Mouse (Mus musculus) MEL (cell line): Measurements from ENCODE around the gene Erich4. TPM values are rescaled to one million over a fixed set of nuclear protein-coding genes. Genes with fewer than 3 reads are reported as not detected.

Experiments used
- DNase-seq: peaks from one replicate; pipeline ENCODE4 v3.0.0; 2011; ENCODE audit warnings: low read depth, low spot score
- H3K27ac ChIP-seq: 2 replicates; pipeline ENCODE4 v1.5.1; 2012; ENCODE audit warnings: low read depth, mild to moderate bottlenecking, control low read depth, low read length, moderate library complexity; ENCODE audit not compliant: control insufficient read depth
- H3K27me3 ChIP-seq, 2 experiments: fragments of 150-350 bp in 1 of 2; sonication (generic) in 1 of 2; 2 replicates each; pipeline ENCODE4 v1.6.1; 2012; ENCODE audit warnings: low read length in 2 of 2, mild to moderate bottlenecking in 2 of 2, improper control_type of control experiment in 1 of 2, moderate library complexity in 1 of 2; ENCODE audit not compliant: insufficient read depth in 2 of 2, control insufficient read depth in 1 of 2
- H3K36me3 ChIP-seq, 2 experiments: 2 replicates each; pipeline ENCODE4 v1.6.1; 2012 to 2014; ENCODE audit warnings: low read length in 2 of 2, improper control_type of control experiment in 1 of 2, inconsistent platforms in 1 of 2, mild to moderate bottlenecking in 1 of 2; ENCODE audit not compliant: insufficient read depth in 2 of 2, control insufficient read depth in 1 of 2
- H3K4me1 ChIP-seq, 2 experiments: fragments of 150-350 bp in 1 of 2; sonication (generic) in 1 of 2; 2 replicates each; pipeline ENCODE4 v1.6.1; 2012; ENCODE audit warnings: low read length in 2 of 2, improper control_type of control experiment in 1 of 2, mild to moderate bottlenecking in 1 of 2; ENCODE audit not compliant: insufficient read depth in 2 of 2, control insufficient read depth in 1 of 2
- H3K4me3 ChIP-seq, 2 experiments: fragments of 150-350 bp in 1 of 2; sonication (generic) in 1 of 2; 2 replicates each; pipeline ENCODE4 v1.5.1; 2012; ENCODE audit warnings: low read depth in 2 of 2, low read length in 2 of 2, mild to moderate bottlenecking in 2 of 2, moderate library complexity in 2 of 2, control low read depth in 1 of 2, improper control_type of control experiment in 1 of 2; ENCODE audit not compliant: control insufficient read depth in 1 of 2, insufficient read depth in 1 of 2
- H3K79me2 ChIP-seq: 2 replicates; pipeline ENCODE4 v1.6.1; 2012; ENCODE audit warnings: mild to moderate bottlenecking, low read length, moderate library complexity; ENCODE audit not compliant: control insufficient read depth, poor library complexity, insufficient read depth
- H3K9ac ChIP-seq: 2 replicates; pipeline ENCODE4 v1.6.1; 2012; ENCODE audit warnings: low read depth, mild to moderate bottlenecking, control low read depth, low read length, moderate library complexity; ENCODE audit not compliant: control insufficient read depth, poor library complexity, severe bottlenecking
- H3K9me3 ChIP-seq: fragments of 150-350 bp; sonication (generic); replicated peaks from 2 replicates; pipeline ENCODE4 v1.6.1; 2012; ENCODE audit warnings: mild to moderate bottlenecking, low read length, improper control_type of control experiment, moderate library complexity; ENCODE audit not compliant: insufficient read depth
- BHLHE40 ChIP-seq: IDR thresholded peaks from 2 replicates; pipeline ENCODE4 v1.6.1; 2012; ENCODE audit warnings: low read depth, mild to moderate bottlenecking, inconsistent platforms, low read length, improper control_type of control experiment, borderline replicate concordance
- CHD1 ChIP-seq: IDR thresholded peaks from 2 replicates; pipeline ENCODE4 v1.6.1; 2012; ENCODE audit warnings: low read depth, mild to moderate bottlenecking, inconsistent platforms, low read length, improper control_type of control experiment
- CHD2 ChIP-seq: IDR thresholded peaks from 2 replicates; pipeline ENCODE4 v1.6.1; 2011; ENCODE audit warnings: low read length, improper control_type of control experiment
- CTCF ChIP-seq, 3 experiments: IDR thresholded peaks in 2 of 3; conservative IDR thresholded peaks in 1 of 3; 2 replicates each; pipeline ENCODE4 v1.5.1; 2011 to 2012; ENCODE audit warnings: low read length in 3 of 3, low read depth in 2 of 3, mild to moderate bottlenecking in 2 of 3, improper control_type of control experiment in 1 of 3, inconsistent platforms in 1 of 3, mixed read lengths in 1 of 3, moderate library complexity in 1 of 3; ENCODE audit not compliant: control insufficient read depth in 1 of 3, insufficient read depth in 1 of 3, poor library complexity in 1 of 3, severe bottlenecking in 1 of 3
- E2F4 ChIP-seq: IDR thresholded peaks from 2 replicates; pipeline ENCODE4 v1.6.1; 2011; ENCODE audit warnings: low read depth, low read length, improper control_type of control experiment, borderline replicate concordance
- ELF1 ChIP-seq: IDR thresholded peaks from 2 replicates; pipeline ENCODE4 v1.6.1; 2014; ENCODE audit warnings: low read depth, mild to moderate bottlenecking, inconsistent platforms, low read length, improper control_type of control experiment, moderate library complexity
- EP300 ChIP-seq, 2 experiments: IDR thresholded peaks; 2 replicates each; pipeline ENCODE4 v1.6.1; 2011; ENCODE audit warnings: improper control_type of control experiment in 2 of 2, low read length in 2 of 2, low read depth in 1 of 2, mild to moderate bottlenecking in 1 of 2
- ETS1 ChIP-seq: IDR thresholded peaks from 2 replicates; pipeline ENCODE4 v1.6.1; 2012; ENCODE audit warnings: low read depth, mild to moderate bottlenecking, inconsistent platforms, low read length, improper control_type of control experiment, moderate library complexity
- GABPA ChIP-seq: IDR thresholded peaks from 2 replicates; pipeline ENCODE4 v1.6.1; 2012; ENCODE audit warnings: low read depth, mild to moderate bottlenecking, inconsistent platforms, low read length, improper control_type of control experiment, moderate library complexity
- GATA1 ChIP-seq: IDR thresholded peaks from 2 replicates; pipeline ENCODE4 v1.6.1; 2011; ENCODE audit warnings: low read depth, low read length, improper control_type of control experiment
- HCFC1 ChIP-seq: IDR thresholded peaks from 2 replicates; pipeline ENCODE4 v1.6.1; 2012; ENCODE audit warnings: low read depth, mild to moderate bottlenecking, inconsistent platforms, low read length, improper control_type of control experiment, moderate library complexity
- JUND ChIP-seq: IDR thresholded peaks from 2 replicates; pipeline ENCODE4 v1.6.1; 2011; ENCODE audit warnings: low read depth, mild to moderate bottlenecking, improper control_type of control experiment, low read length
- MAFK ChIP-seq: IDR thresholded peaks from 2 replicates; pipeline ENCODE4 v1.6.1; 2011; ENCODE audit warnings: low read depth, mild to moderate bottlenecking, low read length, improper control_type of control experiment, borderline replicate concordance
- MAX ChIP-seq: IDR thresholded peaks from 2 replicates; pipeline ENCODE4 v1.6.1; 2011; ENCODE audit warnings: low read length, improper control_type of control experiment
- MXI1 ChIP-seq: IDR thresholded peaks from 2 replicates; pipeline ENCODE4 v1.6.1; 2011; ENCODE audit warnings: mild to moderate bottlenecking, low read depth, low read length, improper control_type of control experiment
- MYB ChIP-seq: IDR thresholded peaks from 2 replicates; pipeline ENCODE4 v1.6.1; 2011; ENCODE audit warnings: mild to moderate bottlenecking, low read depth, low read length, improper control_type of control experiment
- NRF1 ChIP-seq: IDR thresholded peaks from 2 replicates; pipeline ENCODE4 v1.6.1; 2014; ENCODE audit warnings: low read depth, mild to moderate bottlenecking, inconsistent platforms, low read length, improper control_type of control experiment, moderate library complexity; ENCODE audit not compliant: poor library complexity, insufficient read depth, severe bottlenecking
- POLR2AphosphoS5 ChIP-seq: IDR thresholded peaks from 2 replicates; pipeline ENCODE4 v1.6.1; 2012; ENCODE audit warnings: low read depth, borderline replicate concordance, mild to moderate bottlenecking, inconsistent platforms, low read length, moderate library complexity, mixed read lengths
- RAD21 ChIP-seq: IDR thresholded peaks from 2 replicates; pipeline ENCODE4 v1.6.1; 2011; ENCODE audit warnings: mild to moderate bottlenecking, low read depth, low read length, improper control_type of control experiment
- RCOR1 ChIP-seq: IDR thresholded peaks from 2 replicates; pipeline ENCODE4 v1.6.1; 2012; ENCODE audit warnings: low read depth, mild to moderate bottlenecking, inconsistent platforms, low read length, improper control_type of control experiment
- SMC3 ChIP-seq: IDR thresholded peaks from 2 replicates; pipeline ENCODE4 v1.6.1; 2011; ENCODE audit warnings: low read depth, low read length, improper control_type of control experiment
- TBP ChIP-seq: IDR thresholded peaks from 2 replicates; pipeline ENCODE4 v1.8.0; 2011; ENCODE audit warnings: low read depth, low read length, improper control_type of control experiment
- TCF12 ChIP-seq: IDR thresholded peaks from 2 replicates; pipeline ENCODE4 v1.6.1; 2014; ENCODE audit warnings: low read depth, mild to moderate bottlenecking, inconsistent platforms, low read length, improper control_type of control experiment, moderate library complexity
- UBTF ChIP-seq: IDR thresholded peaks from 2 replicates; pipeline ENCODE4 v1.6.1; 2012; ENCODE audit warnings: low read depth, mild to moderate bottlenecking, inconsistent platforms, low read length, improper control_type of control experiment, moderate library complexity, borderline replicate concordance; ENCODE audit not compliant: insufficient read depth
- USF1 ChIP-seq: IDR thresholded peaks from 2 replicates; pipeline ENCODE4 v1.6.1; 2014; ENCODE audit warnings: low read depth, mild to moderate bottlenecking, inconsistent platforms, low read length, improper control_type of control experiment, moderate library complexity
- USF2 ChIP-seq, 2 experiments: IDR thresholded peaks; 2 replicates each; pipeline ENCODE4 v1.6.1; 2011 to 2012; ENCODE audit warnings: improper control_type of control experiment in 2 of 2, low read length in 2 of 2, borderline replicate concordance in 1 of 2, inconsistent platforms in 1 of 2, low read depth in 1 of 2, mild to moderate bottlenecking in 1 of 2; ENCODE audit not compliant: insufficient read depth in 1 of 2
- ZC3H11A ChIP-seq: IDR thresholded peaks from 2 replicates; pipeline ENCODE4 v1.6.1; 2012; ENCODE audit warnings: low read depth, mild to moderate bottlenecking, inconsistent platforms, low read length, improper control_type of control experiment
- ZKSCAN1 ChIP-seq: IDR thresholded peaks from 2 replicates; pipeline ENCODE4 v1.6.1; 2012; ENCODE audit warnings: low read depth, mild to moderate bottlenecking, inconsistent platforms, low read length, improper control_type of control experiment, moderate library complexity
- ZMIZ1 ChIP-seq: IDR thresholded peaks from 2 replicates; pipeline ENCODE4 v1.6.1; 2012; ENCODE audit warnings: low read depth, mild to moderate bottlenecking, inconsistent platforms, low read length, improper control_type of control experiment, moderate library complexity
- ZNF384 ChIP-seq: IDR thresholded peaks from 2 replicates; pipeline ENCODE4 v1.6.1; 2012; ENCODE audit warnings: low read depth, mild to moderate bottlenecking, inconsistent platforms, low read length, improper control_type of control experiment
- polyA plus RNA-seq, 2 experiments: library from polyadenylated mRNA; stranded (reverse) in 1 of 2; unstranded in 1 of 2; fragments of >175 nt in 1 of 2; fragments of >200 nt in 1 of 2; gene quantifications; 2 replicates each; pipeline versions ENCODE4 v1.2.1 to v1.2.4; 2012; ENCODE audit warnings: low replicate concordance in 2 of 2, low read depth in 1 of 2; ENCODE audit not compliant: insufficient read length in 2 of 2, insufficient read depth in 1 of 2, missing spikeins in 1 of 2
- total RNA-seq: library from RNA; depleted of rRNA; stranded (reverse); fragments of 300-350 nt; gene quantifications from 2 replicates; pipeline ENCODE4 v1.2.3, GENCODE M21; 2012

Erich4 gene
- total and polyA plus RNA-seq, 3 experiments, result not detected

DNA sequence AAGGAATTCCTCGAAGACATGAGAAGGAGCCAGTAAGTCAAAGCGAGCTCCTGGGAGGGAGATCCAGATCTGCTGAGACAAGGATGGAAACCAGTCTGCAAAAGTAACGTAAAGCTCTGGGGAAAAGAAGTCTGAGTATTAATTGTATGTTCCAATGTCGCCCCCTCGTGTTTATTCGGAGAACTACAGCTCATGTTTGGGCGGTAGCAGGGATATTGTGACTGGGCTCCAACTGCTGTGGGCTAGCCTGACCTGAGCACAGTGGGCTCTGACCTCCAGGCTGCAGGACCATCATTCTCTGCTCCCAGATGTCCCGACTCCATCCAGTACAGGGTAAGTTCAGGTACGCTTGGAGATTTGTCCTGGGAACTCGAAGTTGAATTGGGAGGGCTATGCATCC lies 16.0 kb downstream of the Erich4 start:
- H3K36me3 ChIP-seq, result no peaks in the 10 kb centered on the region
- 0 out of 4 replicates have a peak, but pooled peaks cover 0 to under 1% of the 10 kb centered on the region in 2 experiments for H3K4me1 ChIP-seq
- no peak overlapping the region for H3K27ac ChIP-seq
- H3K9me3 ChIP-seq, result no peaks in the 10 kb centered on the region
- no peaks in the 10 kb centered on the region for H3K79me2 ChIP-seq
- no peak overlapping the region for H3K9ac ChIP-seq
- H3K4me3 ChIP-seq, result no peak overlapping the region
- peaks cover 0 to 2% of the 10 kb centered on the region in 2 experiments; a peak in 1 of 4 replicates for H3K27me3 ChIP-seq
- peak; percentile 91 for TF ChIP-seq RAD21
- TF ChIP-seq ELF1, result no peak
- no peak for TF ChIP-seq ZKSCAN1
- no peak for TF ChIP-seq JUND
- TF ChIP-seq ZMIZ1, result no peak
- TF ChIP-seq CTCF (IDR thresholded peaks at IDR 0.05 in 2 of 3, conservative IDR thresholded peaks at IDR 0.05 in 1 of 3; ENCODE audit: control insufficient read depth in 1 of 3, insufficient read depth in 1 of 3, low read depth in 2 of 3, low read length in 3 of 3, poor library complexity in 1 of 3, severe bottlenecking in 1 of 3), result peak; percentile 53 to 92 (median 91)
- no peak for TF ChIP-seq MXI1
- no peak for TF ChIP-seq MAFK
- no peak for TF ChIP-seq RCOR1
- no peak for TF ChIP-seq UBTF
- no peak for TF ChIP-seq GATA1
- no peak for TF ChIP-seq HCFC1
- no peak for TF ChIP-seq ZNF384
- TF ChIP-seq E2F4, result no peak
- no peak for TF ChIP-seq MAX
- TF ChIP-seq SMC3, result peak; percentile 85
- no peak for TF ChIP-seq USF2 (IDR thresholded peaks at IDR 0.05; ENCODE audit: borderline replicate concordance in 1 of 2, insufficient read depth in 1 of 2, low read depth in 1 of 2, low read length in 2 of 2)
- TF ChIP-seq GABPA, result no peak
- no peak for TF ChIP-seq CHD2
- TF ChIP-seq ZC3H11A, result peak; percentile 84
- no peak for TF ChIP-seq TBP
- TF ChIP-seq BHLHE40, result no peak
- peak; percentile 75 for DNase-seq

DNA sequence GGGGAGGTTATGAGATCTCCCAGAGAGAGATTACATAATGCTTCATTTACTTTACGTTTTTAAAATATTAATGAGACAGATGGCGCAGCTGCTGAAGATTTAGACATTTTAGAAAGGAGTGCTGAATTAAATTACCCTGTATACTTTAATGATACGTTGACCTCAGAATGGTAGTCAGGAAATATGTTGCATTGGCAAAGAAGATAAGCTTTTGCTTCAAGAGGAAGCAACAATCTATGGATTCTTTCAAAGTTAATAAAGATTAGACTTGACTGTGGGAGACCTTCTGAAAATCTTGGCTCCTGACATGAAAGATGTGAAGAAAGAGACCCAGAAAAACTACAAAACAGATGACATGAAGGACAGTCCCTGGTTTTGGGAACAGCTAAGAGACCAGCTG lies 21.8 kb downstream of the Erich4 start:
- Histone ChIP-seq H3K79me2 (no peaks in the 10 kb centered on the region), H3K4me1 (peaks cover 2 to 12% of the 10 kb centered on the region in 2 experiments; a peak in 3 of 4 replicates), H3K4me3 (no peak overlapping the region), H3K27me3 (no peaks in the 10 kb centered on the region), H3K9ac (no peak overlapping the region), H3K36me3 (peaks cover 0 to 10% of the 10 kb centered on the region in 2 experiments; a peak in 2 of 4 replicates), H3K9me3 (no peaks in the 10 kb centered on the region), H3K27ac (no peak overlapping the region)
- DNase-seq, result no peak
- no peak for TF ChIP-seq POLR2AphosphoS5
- TF ChIP-seq BHLHE40, result no peak
- TF ChIP-seq HCFC1, result no peak
- TF ChIP-seq NRF1, result no peak
- TF ChIP-seq ZNF384, result no peak
- TF ChIP-seq GATA1, result peak; percentile 67
- no peak for TF ChIP-seq ZKSCAN1
- TF ChIP-seq CHD1, result no peak
- TF ChIP-seq USF2 (IDR thresholded peaks at IDR 0.05; ENCODE audit: borderline replicate concordance in 1 of 2, insufficient read depth in 1 of 2, low read depth in 1 of 2, low read length in 2 of 2), result no peak
- 0 out of 2 replicates have a peak, but pooled peaks have one; percentile 15 for TF ChIP-seq ETS1
- TF ChIP-seq MAFK, result no peak
- no peak for TF ChIP-seq USF1
- TF ChIP-seq TCF12, result peak; percentile 47
- no peak for TF ChIP-seq MYB
- TF ChIP-seq EP300 (IDR thresholded peaks at IDR 0.05; ENCODE audit: low read depth in 1 of 2, low read length in 2 of 2), result peak; percentile 27 to 55; a peak in 2 of 4 replicates
